Mouse (Mus musculus): Measurements from ENCODE around the gene Anxa6. TPM values are rescaled to one million over a fixed set of nuclear protein-coding genes. Genes with fewer than 3 reads are reported as not detected.

The Anxa6 gene
- polyA plus RNA-seq, 1 experiment from 2014 or later: 415 TPM

GRCm38 (mm10) chr11:55039591-55039990, 6.3 kb upstream of the Anxa6 start:
- Histone ChIP-seq H3K4me1 (replicated peaks; ENCODE audit: control insufficient read depth, insufficient read depth, low read length) (no peaks in the 10 kb centered on the region), H3K9me3 (ENCODE audit: control insufficient read depth, low read length) (no peaks in the 10 kb centered on the region), H3K27me3 (ENCODE audit: control insufficient read depth, insufficient read depth, low read depth, low read length) (no peaks in the 10 kb centered on the region), H3K4me2 (ENCODE audit: low read depth, low read length) (no peak overlapping the region), H3K36me3 (ENCODE audit: control insufficient read depth, insufficient read depth, low read length) (no peaks in the 10 kb centered on the region), H3K4me3 (ENCODE audit: low read length) (no peak overlapping the region), H3K9ac (ENCODE audit: low read length) (no peak overlapping the region), H3K27ac (ENCODE audit: low read length) (no peak overlapping the region)
- peak; percentile 64 for ATAC-seq (ENCODE audit: low read depth)
- WGBS: under 1% methylated on average over 9 of the region's 9 CpGs

- no peaks in the 10 kb centered on the region for H3K9me3 ChIP-seq (ENCODE audit: control insufficient read depth, low read length)
- H3K27me3 ChIP-seq (ENCODE audit: control insufficient read depth, insufficient read depth, low read depth, low read length): no peaks in the 10 kb centered on the region
- no peak overlapping the region for H3K27ac ChIP-seq (ENCODE audit: low read length)
- H3K4me3 ChIP-seq (ENCODE audit: low read length): no peak overlapping the region
- no peak overlapping the region for H3K9ac ChIP-seq (ENCODE audit: low read length)
- H3K36me3 ChIP-seq (ENCODE audit: control insufficient read depth, insufficient read depth, low read length): no peaks in the 10 kb centered on the region
- 31% methylated on average over 3 of the region's 3 CpGs for WGBS
- no peak for ATAC-seq (ENCODE audit: low read depth)
- H3K4me2 ChIP-seq (ENCODE audit: low read depth, low read length): no peak overlapping the region
- peaks cover 13% of the 10 kb centered on the region for H3K4me1 ChIP-seq (replicated peaks; ENCODE audit: control insufficient read depth, insufficient read depth, low read length)
Measured at GRCm38 (mm10) chr11:55036601-55037000, 3.4 kb upstream of the Anxa6 start.

- no peak for ATAC-seq (ENCODE audit: low read depth)
- Histone ChIP-seq H3K4me3 (ENCODE audit: low read length) (peak overlapping the region; percentile 83), H3K36me3 (ENCODE audit: control insufficient read depth, insufficient read depth, low read length) (no peaks in the 10 kb centered on the region), H3K4me1 (replicated peaks; ENCODE audit: control insufficient read depth, insufficient read depth, low read length) (peaks cover 48% of the 10 kb centered on the region), H3K9ac (ENCODE audit: low read length) (peak overlapping the region; percentile 86), H3K9me3 (ENCODE audit: control insufficient read depth, low read length) (no peaks in the 10 kb centered on the region), H3K27me3 (ENCODE audit: control insufficient read depth, insufficient read depth, low read depth, low read length) (no peaks in the 10 kb centered on the region), H3K27ac (ENCODE audit: low read length) (peak overlapping the region; percentile 99), H3K4me2 (ENCODE audit: low read depth, low read length) (peak overlapping the region; percentile 86)
- WGBS: 5% methylated on average over 5 of the region's 5 CpGs
Measured at GRCm38 (mm10) chr11:55032286-55032685, 959 bp downstream of the Anxa6 start.

- H3K9ac ChIP-seq (ENCODE audit: low read length): peak overlapping the region; percentile 86
- no peaks in the 10 kb centered on the region for H3K27me3 ChIP-seq (ENCODE audit: control insufficient read depth, insufficient read depth, low read depth, low read length)
- peaks cover 52% of the 10 kb centered on the region for H3K4me1 ChIP-seq (replicated peaks; ENCODE audit: control insufficient read depth, insufficient read depth, low read length)
- WGBS: 7% methylated on average over 1 of the region's 4 CpGs
- H3K27ac ChIP-seq (ENCODE audit: low read length): peak overlapping the region; percentile 99
- peak overlapping the region; percentile 86 for H3K4me2 ChIP-seq (ENCODE audit: low read depth, low read length)
- peak; percentile 32 for ATAC-seq (ENCODE audit: low read depth)
- no peaks in the 10 kb centered on the region for H3K36me3 ChIP-seq (ENCODE audit: control insufficient read depth, insufficient read depth, low read length)
- no peaks in the 10 kb centered on the region for H3K9me3 ChIP-seq (ENCODE audit: control insufficient read depth, low read length)
- peak overlapping the region; percentile 83 for H3K4me3 ChIP-seq (ENCODE audit: low read length)
Measured at GRCm38 (mm10) chr11:55031991-55032280, 1.3 kb downstream of the Anxa6 start.

- Histone ChIP-seq H3K9ac (ENCODE audit: low read length) (peak overlapping the region; percentile 86), H3K4me3 (ENCODE audit: low read length) (peak overlapping the region; percentile 83), H3K4me2 (ENCODE audit: low read depth, low read length) (peak overlapping the region; percentile 86), H3K27me3 (ENCODE audit: control insufficient read depth, insufficient read depth, low read depth, low read length) (no peaks in the 10 kb centered on the region), H3K9me3 (ENCODE audit: control insufficient read depth, low read length) (no peaks in the 10 kb centered on the region), H3K27ac (ENCODE audit: low read length) (peak overlapping the region; percentile 99), H3K36me3 (ENCODE audit: control insufficient read depth, insufficient read depth, low read length) (no peaks in the 10 kb centered on the region), H3K4me1 (replicated peaks; ENCODE audit: control insufficient read depth, insufficient read depth, low read length) (peaks cover 57% of the 10 kb centered on the region)
- ATAC-seq (ENCODE audit: low read depth): peak; percentile 55
- WGBS: 9% methylated on average over 10 of the region's 10 CpGs
Measured at GRCm38 (mm10) chr11:55031211-55031990, 1.8 kb downstream of the Anxa6 start.

GRCm38 (mm10) chr11:55028509-55028908, 4.7 kb downstream of the Anxa6 start:
- Histone ChIP-seq H3K4me1 (replicated peaks; ENCODE audit: control insufficient read depth, insufficient read depth, low read length) (peaks cover 80% of the 10 kb centered on the region), H3K4me2 (ENCODE audit: low read depth, low read length) (no peak overlapping the region), H3K27me3 (ENCODE audit: control insufficient read depth, insufficient read depth, low read depth, low read length) (no peaks in the 10 kb centered on the region), H3K36me3 (ENCODE audit: control insufficient read depth, insufficient read depth, low read length) (no peaks in the 10 kb centered on the region), H3K4me3 (ENCODE audit: low read length) (no peak overlapping the region), H3K27ac (ENCODE audit: low read length) (peak overlapping the region; percentile 78), H3K9me3 (ENCODE audit: control insufficient read depth, low read length) (no peaks in the 10 kb centered on the region), H3K9ac (ENCODE audit: low read length) (no peak overlapping the region)
- no peak for ATAC-seq (ENCODE audit: low read depth)
- 52% methylated on average over 2 of the region's 2 CpGs for WGBS

GRCm38 (mm10) chr11:55027204-55027855, 5.9 kb downstream of the Anxa6 start:
- Histone ChIP-seq H3K4me3 (ENCODE audit: low read length) (no peak overlapping the region), H3K4me1 (replicated peaks; ENCODE audit: control insufficient read depth, insufficient read depth, low read length) (peaks cover 89% of the 10 kb centered on the region), H3K27ac (ENCODE audit: low read length) (peak overlapping the region; percentile 85), H3K27me3 (ENCODE audit: control insufficient read depth, insufficient read depth, low read depth, low read length) (no peaks in the 10 kb centered on the region), H3K9me3 (ENCODE audit: control insufficient read depth, low read length) (no peaks in the 10 kb centered on the region), H3K9ac (ENCODE audit: low read length) (no peak overlapping the region), H3K36me3 (ENCODE audit: control insufficient read depth, insufficient read depth, low read length) (no peaks in the 10 kb centered on the region), H3K4me2 (ENCODE audit: low read depth, low read length) (peak overlapping the region; percentile 28; the same call in 1 of the 2 replicates)
- 58% methylated on average over 2 of the region's 2 CpGs for WGBS
- ATAC-seq (ENCODE audit: low read depth): no peak

- no peak for ATAC-seq (ENCODE audit: low read depth)
- peaks cover 90% of the 10 kb centered on the region for H3K4me1 ChIP-seq (replicated peaks; ENCODE audit: control insufficient read depth, insufficient read depth, low read length)
- H3K4me2 ChIP-seq (ENCODE audit: low read depth, low read length): no peak overlapping the region
- H3K36me3 ChIP-seq (ENCODE audit: control insufficient read depth, insufficient read depth, low read length): no peaks in the 10 kb centered on the region
- H3K27me3 ChIP-seq (ENCODE audit: control insufficient read depth, insufficient read depth, low read depth, low read length): no peaks in the 10 kb centered on the region
- no peak overlapping the region for H3K4me3 ChIP-seq (ENCODE audit: low read length)
- no peaks in the 10 kb centered on the region for H3K9me3 ChIP-seq (ENCODE audit: control insufficient read depth, low read length)
- H3K9ac ChIP-seq (ENCODE audit: low read length): no peak overlapping the region
- H3K27ac ChIP-seq (ENCODE audit: low read length): peak overlapping the region; percentile 85
- 60% methylated on average over 4 of the region's 4 CpGs for WGBS
Measured at GRCm38 (mm10) chr11:55025896-55026295, 7.3 kb downstream of the Anxa6 start.

- peak overlapping the region; percentile 1; the same call in 1 of the 2 replicates for H3K4me3 ChIP-seq (ENCODE audit: low read length)
Measured at GRCm38 (mm10) chr11:55023583-55023982, 9.7 kb downstream of the Anxa6 start.

More at GRCm38 (mm10) chr11:55023583-55023982, 9.7 kb downstream of the Anxa6 start:
- ATAC-seq (ENCODE audit: low read depth): no peak
- Histone ChIP-seq H3K9me3 (ENCODE audit: control insufficient read depth, low read length) (no peaks in the 10 kb centered on the region), H3K9ac (ENCODE audit: low read length) (peak overlapping the region; percentile 33), H3K27ac (ENCODE audit: low read length) (peak overlapping the region; percentile 98), H3K36me3 (ENCODE audit: control insufficient read depth, insufficient read depth, low read length) (peaks cover 6% of the 10 kb centered on the region; the same call in 1 of the 2 replicates), H3K4me1 (replicated peaks; ENCODE audit: control insufficient read depth, insufficient read depth, low read length) (peaks cover 82% of the 10 kb centered on the region), H3K27me3 (ENCODE audit: control insufficient read depth, insufficient read depth, low read depth, low read length) (no peaks in the 10 kb centered on the region), H3K4me2 (ENCODE audit: low read depth, low read length) (peak overlapping the region; percentile 52)
- WGBS: 39% methylated on average over 3 of the region's 3 CpGs

Data from lung, embryonic 16.5 days (tissue).